Mouse (Mus musculus) brain, embryonic 14.5 days (tissue): ENCODE results near the gene Retn.

Experiments
- CTCF ChIP-seq: fragments of 200-500 bp; IDR thresholded peaks from 2 replicates; pipeline ENCODE4 v1.5.1; 2012; ENCODE audit warnings: inconsistent platforms, mild to moderate bottlenecking, moderate library complexity, borderline replicate concordance; ENCODE audit not compliant: insufficient read depth, insufficient read length; ENCODE audit errors: extremely low read depth
- POLR2A ChIP-seq: fragments of 200-500 bp; IDR thresholded peaks from 2 replicates; pipeline ENCODE4 v1.6.1; 2012; ENCODE audit warnings: mild to moderate bottlenecking, inconsistent platforms, borderline replicate concordance; ENCODE audit not compliant: poor library complexity, insufficient read depth, insufficient read length, severe bottlenecking; ENCODE audit errors: extremely low read depth

DNA sequence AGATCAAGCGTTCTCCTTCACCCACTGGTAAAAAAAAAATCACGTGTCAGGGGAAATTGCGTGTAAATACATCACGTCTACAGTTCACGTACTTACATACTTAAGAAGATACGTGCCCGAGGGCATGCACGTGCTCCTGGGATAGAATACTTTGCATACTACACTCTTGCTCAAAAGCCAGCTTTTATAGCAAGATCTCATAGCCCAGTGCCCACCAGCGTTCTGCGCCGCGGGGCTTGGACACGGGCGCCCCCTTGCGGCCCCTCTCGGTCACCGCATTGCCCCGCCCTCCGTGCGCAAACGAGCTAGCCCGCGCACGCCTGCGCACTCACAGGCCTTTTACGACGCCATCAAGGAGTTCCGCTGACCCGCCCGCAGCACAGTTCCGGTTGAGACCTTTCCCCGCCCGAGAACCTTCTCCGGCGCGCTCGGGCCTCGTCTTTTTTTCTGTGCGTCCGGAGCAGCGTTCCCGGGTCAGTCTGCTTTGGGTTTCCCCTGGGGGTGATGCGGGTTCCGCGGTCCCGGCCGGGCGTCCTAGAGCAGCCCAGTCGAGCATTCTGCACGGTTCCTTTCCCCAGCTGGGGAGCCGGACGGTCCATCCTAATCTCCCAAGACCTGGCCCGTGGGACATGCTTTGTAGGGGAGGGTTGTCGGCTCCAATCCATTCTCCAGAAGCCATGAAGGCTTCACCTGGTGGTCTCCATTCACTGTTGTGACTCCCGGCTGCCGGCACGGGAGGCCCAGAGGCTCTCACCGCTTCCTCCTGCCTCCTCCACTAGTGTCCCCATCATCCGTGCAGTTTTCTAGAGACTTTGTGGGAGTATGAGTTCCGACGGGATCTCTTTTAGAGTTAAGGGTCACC is 20.8 kb downstream of the Retn start, which contains the start of gene Trappc5:
- TF ChIP-seq POLR2A (peak; percentile 57; the same call in 1 of the 2 replicates), CTCF (peak; percentile 98)
